Mouse (Mus musculus): Measurements from ENCODE around the gene Eif1.
"Not testable (repeated sequence)": the region's sequence is repeated elsewhere in the genome, so short reads cannot be mapped to it uniquely, and the experiment has no call there.

The Eif1 gene

GRCm38 (mm10) chr11:100313424-100313823 lies 6.3 kb upstream of the Eif1 start:
- DNase-seq (ENCODE audit: low spot score), result no peak

- no peak for DNase-seq (ENCODE audit: low spot score)
Observed at GRCm38 (mm10) chr11:100315439-100315838, 4.2 kb upstream of the Eif1 start.

GRCm38 (mm10) chr11:100317826-100318380 lies 1.8 kb upstream of the Eif1 start:
- DNase-seq (ENCODE audit: low spot score), result no peak

- DNase-seq (ENCODE audit: low spot score), result no peak
Observed at GRCm38 (mm10) chr11:100318529-100319451, 895 bp upstream of the Eif1 start.

- peak; percentile 97 for DNase-seq (ENCODE audit: low spot score)
Observed at GRCm38 (mm10) chr11:100320172-100320630, 516 bp downstream of the Eif1 start.

GRCm38 (mm10) chr11:100320701-100321410 lies 1.2 kb downstream of the Eif1 start:
- not testable (repeated sequence) for DNase-seq (ENCODE audit: low spot score)

GRCm38 (mm10) chr11:100321479-100322305 lies 2.0 kb downstream of the Eif1 start:
- DNase-seq (ENCODE audit: low spot score), result not testable (repeated sequence)

GRCm38 (mm10) chr11:100322591-100323258 lies 3.0 kb downstream of the Eif1 start:
- no peak for DNase-seq (ENCODE audit: low spot score)

- peak; percentile 87 for DNase-seq (ENCODE audit: low spot score)
Observed at GRCm38 (mm10) chr11:100323578-100323977, 3.9 kb downstream of the Eif1 start.

- no peak for DNase-seq (ENCODE audit: low spot score)
Observed at GRCm38 (mm10) chr11:100325062-100325629, 5.5 kb downstream of the Eif1 start.

GRCm38 (mm10) chr11:100327316-100327715 lies 7.6 kb downstream of the Eif1 start:
- peak; percentile 20 for DNase-seq (ENCODE audit: low spot score)

- no peak for DNase-seq (ENCODE audit: low spot score)
Observed at GRCm38 (mm10) chr11:100327761-100328160, 8.1 kb downstream of the Eif1 start.

GRCm38 (mm10) chr11:100330235-100330634 lies 10.6 kb downstream of the Eif1 start:
- DNase-seq (ENCODE audit: low spot score), result no peak

GRCm38 (mm10) chr11:100330816-100331375 lies 11.2 kb downstream of the Eif1 start:
- peak; percentile 42 for DNase-seq (ENCODE audit: low spot score)

GRCm38 (mm10) chr11:100332766-100333515 lies 13.3 kb downstream of the Eif1 start:
- DNase-seq (ENCODE audit: low spot score), result no peak

- DNase-seq (ENCODE audit: low spot score), result no peak
Observed at GRCm38 (mm10) chr11:100333944-100334457, 14.3 kb downstream of the Eif1 start, which contains the start of gene Gast. TSS of gene Gast (plus strand) at chr11:100334407.

- peak; percentile 58 for DNase-seq (ENCODE audit: low spot score)
Observed at GRCm38 (mm10) chr11:100335731-100336130, 16.0 kb downstream of the Eif1 start.

GRCm38 (mm10) chr11:100344269-100344668 lies 24.6 kb downstream of the Eif1 start:
- DNase-seq (ENCODE audit: low spot score), result no peak
